Mouse (Mus musculus) intestine, postnatal 0 days (tissue): ENCODE data around the gene Bckdk. TPM values are rescaled to one million over a fixed set of nuclear protein-coding genes. Genes with fewer than 3 reads are reported as not detected.

Experiments used
- ATAC-seq: fragments of 200-750 bp; cut with Nextera tagmentation; 2 replicates; pipeline ENCODE4 v1.8.0; 2017; ENCODE audit warnings: mild to moderate bottlenecking, moderate TSS enrichment, moderate library complexity
- H3K27ac ChIP-seq: fragments of 300-500 bp; sonication (generic); 2 replicates; pipeline ENCODE4 v1.5.1; 2014; ENCODE audit warnings: mild to moderate bottlenecking, low read depth, low read length, moderate library complexity
- H3K27me3 ChIP-seq: fragments of 300-500 bp; sonication (generic); replicated peaks from 2 replicates; pipeline ENCODE4 v1.6.1; 2014; ENCODE audit warnings: low read length, mixed read lengths; ENCODE audit not compliant: control insufficient read depth, insufficient read depth
- H3K36me3 ChIP-seq: fragments of 300-500 bp; sonication (generic); 2 replicates; pipeline ENCODE4 v1.6.1; 2014; ENCODE audit warnings: mild to moderate bottlenecking, moderate library complexity; ENCODE audit not compliant: control insufficient read depth, insufficient read depth
- H3K4me1 ChIP-seq: fragments of 300-500 bp; sonication (generic); replicated peaks from 2 replicates; pipeline ENCODE4 v1.6.1; 2014; ENCODE audit warnings: antibody characterized with exemption, low read length, mixed read lengths; ENCODE audit not compliant: control insufficient read depth, insufficient read depth
- H3K4me2 ChIP-seq: fragments of 300-500 bp; sonication (generic); replicated peaks from 2 replicates; pipeline ENCODE4 v1.6.1; 2014; ENCODE audit warnings: low read depth, mild to moderate bottlenecking, moderate library complexity
- H3K4me3 ChIP-seq: fragments of 300-500 bp; sonication (generic); 2 replicates; pipeline ENCODE4 v1.5.1; 2014; ENCODE audit warnings: low read depth, low read length
- H3K9ac ChIP-seq: fragments of 300-500 bp; sonication (generic); 2 replicates; pipeline ENCODE4 v1.6.1; 2014; ENCODE audit warnings: mild to moderate bottlenecking, low read depth, low read length
- H3K9me3 ChIP-seq: fragments of 300-500 bp; sonication (generic); 2 replicates; pipeline ENCODE4 v1.6.1; 2016; ENCODE audit warnings: mixed run types; ENCODE audit not compliant: control insufficient read depth
- CTCF ChIP-seq: sonication (generic); IDR thresholded peaks from 2 replicates; pipeline ENCODE4 v1.5.1; 2016; ENCODE audit warnings: low read depth, mild to moderate bottlenecking, control low read depth, antibody characterized with exemption, moderate library complexity
- WGBS: fragments of 180-500 bp; shearing (Covaris S2); extraction: QIAGEN DNeasy Blood & Tissue Kit; methylation state at CpG from one replicate; pipeline ENCODE4 v1.1.7; 2014; 5-methylcytosine and 5-hydroxymethylcytosine counted together
- polyA plus RNA-seq: library from polyadenylated mRNA; unstranded; fragments of >200 nt; fragmentation: Nextera tagmentation; extraction: Ambion mirVana; gene quantifications from 2 replicates; pipeline ENCODE4 v1.2.1, GENCODE M21; 2015

Gene Bckdk
- polyA plus RNA-seq, 1 experiment from 2014 or later: 94.0 TPM

- Histone ChIP-seq H3K4me1 (no peaks in the 10 kb centered on the region), H3K27ac (no peak overlapping the region), H3K9ac (no peak overlapping the region), H3K4me2 (no peak overlapping the region), H3K36me3 (no peaks in the 10 kb centered on the region), H3K4me3 (no peak overlapping the region), H3K27me3 (no peaks in the 10 kb centered on the region), H3K9me3 (no peaks in the 10 kb centered on the region)
- no peak for TF ChIP-seq CTCF
- ATAC-seq: no peak
- 43% methylated on average over 5 of the region's 5 CpGs for WGBS
These were observed 55.5 kb downstream of the Bckdk start for GRCm38 (mm10) chr7:127959364-127959763.

Other genes with a start within 250 kb of the Bckdk start
- gene Bcl7c, start 195.1 kb upstream of the Bckdk start, polyA plus RNA-seq: 26.6 and 27.7 TPM in 2 replicates
- 4.1 TPM in 2 replicates for gene Ctf1, start 191.3 kb upstream of the Bckdk start, polyA plus RNA-seq
- not detected in 2 replicates for gene Ctf2, start 171.9 kb upstream of the Bckdk start, polyA plus RNA-seq
- gene Fbxl19, start 159.5 kb upstream of the Bckdk start, polyA plus RNA-seq: 2.1 and 2.2 TPM in 2 replicates
- gene Orai3, start 134.3 kb upstream of the Bckdk start, polyA plus RNA-seq: 18.7 and 21.8 TPM in 2 replicates
- gene Setd1a, start 127.4 kb upstream of the Bckdk start, polyA plus RNA-seq: 9.7 and 9.9 TPM in 2 replicates
- gene Gm49388, start 118.5 kb upstream of the Bckdk start, polyA plus RNA-seq: not detected in 2 replicates
- 35.2 and 37.3 TPM in 2 replicates for gene Hsd3b7, start 103.5 kb upstream of the Bckdk start, polyA plus RNA-seq
- gene Stx4a, start 79.8 kb upstream of the Bckdk start, polyA plus RNA-seq: 38.9 and 46.6 TPM in 2 replicates
- 0.74 and 1.1 TPM in 2 replicates for gene Stx1b, start 79.5 kb upstream of the Bckdk start, polyA plus RNA-seq
- 4.5 and 5.4 TPM in 2 replicates for gene Zfp646, start 27.9 kb upstream of the Bckdk start, polyA plus RNA-seq
- gene Zfp668, start 27.3 kb upstream of the Bckdk start, polyA plus RNA-seq: 5.4 and 6.1 TPM in 2 replicates
- gene Prss53, start 13.1 kb upstream of the Bckdk start, polyA plus RNA-seq: 2.4 and 2.9 TPM in 2 replicates
- not detected in 2 replicates for gene Gm21974, start 8.6 kb upstream of the Bckdk start, polyA plus RNA-seq
- gene Vkorc1, start 8.5 kb upstream of the Bckdk start, polyA plus RNA-seq: 194 and 219 TPM in 2 replicates
- gene Kat8, start 8.4 kb downstream of the Bckdk start, polyA plus RNA-seq: 17.4 and 18.0 TPM in 2 replicates
- gene Prss8, start 26.0 kb downstream of the Bckdk start, polyA plus RNA-seq: 63.0 and 64.4 TPM in 2 replicates
- gene Prss36, start 42.6 kb downstream of the Bckdk start, polyA plus RNA-seq: 6.3 and 6.6 TPM in 2 replicates
- gene Fus, start 63.4 kb downstream of the Bckdk start, polyA plus RNA-seq: 120 and 132 TPM in 2 replicates
- gene Pycard, start 89.8 kb downstream of the Bckdk start, polyA plus RNA-seq: 537 and 545 TPM in 2 replicates
- 0.29 and 0.47 TPM in 2 replicates for gene Trim72, start 99.9 kb downstream of the Bckdk start, polyA plus RNA-seq
- gene Itgam, start 158.6 kb downstream of the Bckdk start, polyA plus RNA-seq: 0.70 and 0.88 TPM in 2 replicates
- gene Gm49368, start 158.6 kb downstream of the Bckdk start, polyA plus RNA-seq: not detected in 2 replicates
- gene Itgax, start 225.5 kb downstream of the Bckdk start, polyA plus RNA-seq: 1.6 TPM in 2 replicates